Mouse (Mus musculus): ENCODE results near the gene Brpf1. TPM values are rescaled to one million over a fixed set of nuclear protein-coding genes. Genes with fewer than 3 reads are reported as not detected.

Brpf1 gene
- total RNA-seq (2021) = 32.3 and 36.7 TPM in 2 replicates
- long read RNA-seq, experiment 1, full-length matches to known transcripts = 3 of 15 reads
- long read RNA-seq, experiment 1, partial matches to known transcripts = 10 of 15 reads
- long read RNA-seq, experiment 1, other reads (novel, unspliced or antisense) = 2 of 15 reads
- long read RNA-seq, experiment 2, full-length matches to known transcripts = 1 of 14 reads
- long read RNA-seq, experiment 2, partial matches to known transcripts = 9 of 14 reads
- long read RNA-seq, experiment 2, other reads (novel, unspliced or antisense) = 4 of 14 reads

DNA sequence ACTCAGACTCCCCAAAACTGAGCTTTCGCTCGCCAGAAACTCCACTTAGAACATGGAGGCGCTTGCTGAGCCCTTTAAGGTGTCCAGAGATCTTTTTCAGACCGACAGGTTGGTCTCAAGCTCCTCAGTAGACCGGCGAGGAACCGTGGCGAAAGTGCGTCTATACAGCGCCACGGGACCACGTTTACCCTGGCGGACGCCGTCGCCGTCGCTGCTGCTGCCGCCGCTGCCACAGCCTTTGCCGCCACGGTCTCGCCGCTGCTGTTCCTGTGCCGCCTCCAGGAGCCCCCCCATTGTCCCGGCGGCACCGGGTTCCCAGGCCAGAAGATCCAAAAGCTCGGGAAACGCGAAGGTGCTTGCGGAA is at the start of gene Brpf1:
Gene Brpf1, plus strand, starts transcription at position 152 of the 364 bp plus-strand sequence.
- DNase-seq = no peak

- DNase-seq = no peak
Measured at GRCm38 (mm10) chr6:113261174-113261858, 45.6 kb upstream of the Brpf1 start.

- DNase-seq = no peak
Measured at GRCm38 (mm10) chr6:113263531-113263930, 43.4 kb upstream of the Brpf1 start.

DNA sequence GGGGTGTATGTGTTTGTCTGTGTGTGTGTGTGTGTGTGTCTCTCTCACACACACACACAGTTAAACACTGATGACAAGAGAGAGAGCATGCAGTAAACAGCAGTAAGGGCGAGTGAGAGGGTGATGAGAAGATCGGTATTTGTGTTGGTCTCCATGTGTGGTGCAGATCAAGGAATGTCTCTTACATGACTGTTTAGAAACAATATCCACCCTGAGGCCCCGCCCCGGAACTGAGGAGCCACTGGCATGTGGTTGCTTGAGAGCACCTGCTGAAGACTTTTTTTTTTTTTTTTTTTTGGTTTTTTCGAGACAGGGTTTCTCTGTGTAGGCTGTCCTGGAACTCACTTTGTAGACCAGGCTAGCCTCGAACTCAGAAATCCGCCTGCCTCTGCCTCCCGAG is 42.5 kb upstream of the Brpf1 start:
- no peak for DNase-seq

DNA sequence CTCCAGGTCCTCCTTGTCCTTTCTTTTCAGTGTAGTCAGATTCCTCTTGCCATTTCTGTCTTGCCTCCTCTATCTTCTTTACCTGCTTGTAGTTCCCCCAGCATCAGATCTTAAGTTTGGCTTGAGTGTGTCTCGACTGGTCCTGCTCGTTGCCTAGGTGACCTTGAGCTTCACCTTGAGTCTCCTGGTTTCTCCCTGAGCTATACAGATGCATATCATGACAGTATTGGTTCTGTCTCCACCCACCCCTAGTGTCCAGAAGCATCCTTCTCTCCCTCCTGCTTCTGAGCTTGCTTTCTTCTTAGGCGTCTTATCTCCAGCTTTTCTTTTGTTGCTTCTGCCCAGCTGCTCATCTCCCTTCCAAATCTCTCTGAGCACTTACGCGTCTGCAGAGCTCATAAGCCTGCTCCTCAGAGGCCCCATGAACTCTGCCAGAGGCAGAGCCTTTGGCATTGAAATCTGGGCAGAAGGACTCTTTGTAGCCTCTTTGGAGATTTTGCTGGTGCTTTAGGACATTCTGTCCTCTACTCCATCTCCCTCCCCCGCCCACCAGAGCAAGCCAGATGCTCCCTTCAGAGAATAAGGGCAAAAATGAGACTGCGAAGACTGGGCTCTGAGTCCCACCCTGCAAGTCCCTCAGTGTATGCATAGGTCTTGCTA is 39.8 kb upstream of the Brpf1 start:
- DNase-seq = peak; percentile 53

DNA sequence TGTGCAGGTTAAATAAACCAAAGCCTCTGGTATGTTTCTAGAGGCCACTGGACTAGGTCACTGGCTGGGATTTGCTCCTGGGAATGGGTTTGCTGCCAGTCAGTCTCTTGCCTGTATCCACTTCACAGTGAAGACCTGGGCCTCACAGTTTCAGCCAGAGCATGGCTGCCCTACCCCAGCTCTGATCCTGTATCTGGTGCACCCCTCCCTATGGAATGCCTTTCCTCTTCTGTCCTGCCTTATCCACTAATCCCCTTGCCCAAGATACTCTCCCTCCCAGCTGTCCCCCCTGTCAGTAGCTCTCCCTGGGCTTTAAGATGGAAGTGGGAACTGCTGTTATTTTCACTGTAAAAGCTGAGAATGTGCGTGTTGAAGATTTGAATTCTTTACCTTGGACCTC is 38.9 kb upstream of the Brpf1 start:
- no peak for DNase-seq

DNA sequence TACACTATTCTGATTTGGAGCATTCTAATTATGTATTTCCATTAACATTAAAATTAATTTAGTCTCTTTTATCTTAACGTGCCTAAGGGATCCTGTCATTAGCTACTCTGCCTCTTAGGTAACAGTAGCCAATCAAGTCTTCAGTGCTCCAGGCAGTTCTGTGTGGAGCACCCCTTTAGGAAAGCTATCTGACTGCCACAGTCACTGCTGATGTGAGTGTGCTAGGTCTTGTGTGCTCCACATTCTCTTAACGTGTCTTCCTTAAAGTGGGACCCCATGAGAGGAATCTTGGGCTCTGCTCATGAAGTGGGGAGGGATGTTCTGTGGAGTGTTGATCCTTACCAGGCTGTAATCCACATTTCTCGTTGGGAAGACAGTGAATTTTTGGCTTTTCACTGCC is 34.6 kb upstream of the Brpf1 start:
- DNase-seq = no peak

DNA sequence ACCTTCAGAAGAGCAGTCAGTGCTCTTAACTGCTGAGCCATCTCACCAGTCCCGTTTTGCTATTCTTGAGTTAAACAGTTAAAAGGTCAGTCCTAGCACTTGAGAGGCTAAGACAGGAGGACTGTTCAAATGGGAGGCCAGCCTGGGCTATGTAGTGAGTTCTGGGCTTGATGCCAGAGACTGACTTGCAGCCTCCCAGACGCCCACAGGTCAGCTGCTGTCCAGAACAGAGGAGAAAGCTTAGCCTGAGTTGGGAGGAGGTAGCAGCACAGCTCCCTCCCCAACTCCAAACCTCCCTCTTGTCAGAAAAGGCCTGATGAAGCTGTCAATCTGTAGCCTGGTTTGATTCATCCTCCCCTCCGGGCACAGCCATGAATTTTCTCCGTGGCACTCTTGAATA is 30.1 kb upstream of the Brpf1 start:
- no peak for DNase-seq

GRCm38 (mm10) chr6:113281676-113282075 is 25.3 kb upstream of the Brpf1 start:
- DNase-seq = no peak

- peak; percentile 52 for DNase-seq
Measured at GRCm38 (mm10) chr6:113282101-113282802, 24.7 kb upstream of the Brpf1 start, which contains the start of gene Cpne9. TSS of gene Cpne9 (plus strand) at chr6:113282307.

DNA sequence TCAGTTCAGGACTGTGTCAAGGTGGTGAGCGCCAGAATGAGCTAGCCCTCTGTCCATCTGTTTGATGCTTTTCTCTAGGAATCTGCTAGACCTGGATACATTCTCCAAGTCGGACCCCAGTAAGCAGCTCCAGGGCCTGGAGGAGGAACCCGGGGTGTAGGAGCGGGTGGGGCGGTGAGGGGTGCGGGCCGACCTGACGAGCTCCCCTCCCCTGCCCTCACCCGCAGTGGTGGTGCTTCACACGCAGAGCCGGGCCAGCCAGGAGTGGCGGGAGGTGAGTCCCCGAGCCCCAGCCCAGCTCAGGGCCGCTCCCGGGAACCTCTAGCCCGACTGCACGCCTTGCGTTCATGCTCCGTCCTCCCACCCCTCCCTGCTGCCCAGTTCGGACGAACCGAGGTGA is 24.0 kb upstream of the Brpf1 start:
- no peak for DNase-seq

DNA sequence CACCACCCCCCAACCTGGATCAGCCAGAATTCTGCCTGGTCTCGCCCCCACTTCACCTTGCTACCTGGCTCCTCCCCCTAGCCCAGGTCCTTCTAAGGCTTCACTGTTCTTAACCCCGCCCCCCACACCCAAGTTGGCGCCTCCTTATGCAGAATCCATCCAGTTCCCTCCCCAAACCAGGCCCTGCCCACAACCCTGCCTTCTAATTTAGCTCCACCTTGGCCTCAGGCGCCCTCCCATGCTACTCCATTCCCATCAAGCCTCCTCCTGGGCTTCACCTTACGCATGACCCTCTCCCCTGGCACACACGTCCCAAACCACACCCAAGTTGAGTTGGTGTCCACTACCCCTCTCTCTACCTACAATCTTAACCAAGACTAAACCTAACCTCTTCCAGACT is 23.4 kb upstream of the Brpf1 start:
- DNase-seq = no peak

DNA sequence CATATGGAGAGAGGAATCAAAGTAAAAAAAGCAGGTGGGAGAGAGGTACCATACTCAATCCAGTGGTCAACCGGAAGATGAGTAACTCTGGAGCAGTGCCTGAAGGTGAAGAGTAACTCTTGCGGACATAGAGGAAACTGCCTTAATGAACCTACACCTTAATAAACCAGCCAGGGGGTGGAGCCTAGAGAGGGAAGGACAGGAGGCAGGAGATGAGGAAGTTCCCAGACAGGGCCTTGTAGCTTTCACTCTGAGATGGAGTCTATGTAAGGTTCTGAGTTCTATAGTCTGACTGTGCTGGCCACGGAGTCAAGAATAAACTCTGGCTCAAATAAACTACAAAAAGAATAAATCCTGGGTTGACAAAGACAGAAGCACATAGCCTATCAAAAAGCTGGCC is 22.0 kb upstream of the Brpf1 start:
- no peak for DNase-seq

- no peak for DNase-seq
Measured at GRCm38 (mm10) chr6:113286316-113286715, 20.6 kb upstream of the Brpf1 start.

DNA sequence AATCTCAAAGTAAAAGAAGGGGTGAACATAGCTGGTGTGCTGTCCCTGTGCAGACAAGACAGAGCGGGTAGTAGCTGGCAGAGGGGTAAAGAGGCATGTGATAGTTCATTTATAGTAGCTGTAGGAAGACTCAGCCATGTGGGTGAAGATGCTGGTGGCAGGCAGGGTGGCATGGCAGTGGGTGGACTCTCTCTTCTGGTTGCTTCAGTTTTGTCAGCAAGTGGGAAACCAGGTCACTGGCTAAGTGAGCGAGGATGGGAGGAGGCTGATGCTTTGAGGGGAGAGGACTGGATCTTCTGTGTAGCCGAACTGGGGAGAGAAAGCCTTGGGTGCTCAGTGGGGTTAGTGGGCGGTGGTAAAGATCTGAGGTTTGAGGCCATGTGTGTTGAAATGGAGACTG is 19.7 kb upstream of the Brpf1 start:
- DNase-seq = no peak

DNA sequence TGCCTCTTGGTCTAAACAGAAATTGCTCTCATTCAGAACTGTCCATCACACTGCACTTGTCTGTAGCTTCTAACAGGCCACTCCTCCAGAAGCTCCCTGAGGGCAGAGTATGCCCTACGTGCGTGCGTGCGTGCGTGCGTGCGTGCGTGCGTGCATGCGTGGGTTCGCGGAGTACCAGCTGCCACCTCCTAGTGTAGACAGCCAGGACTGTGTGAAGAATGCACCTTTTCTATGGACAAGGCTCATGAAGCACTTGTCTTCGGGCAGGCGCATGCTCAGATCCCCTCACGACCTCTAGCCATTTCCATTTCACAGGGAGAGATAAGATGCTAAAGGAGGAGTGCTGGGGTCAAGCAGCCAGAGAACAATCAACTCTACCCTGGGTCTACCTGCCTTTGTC is 17.6 kb upstream of the Brpf1 start:
- no peak for DNase-seq

DNA sequence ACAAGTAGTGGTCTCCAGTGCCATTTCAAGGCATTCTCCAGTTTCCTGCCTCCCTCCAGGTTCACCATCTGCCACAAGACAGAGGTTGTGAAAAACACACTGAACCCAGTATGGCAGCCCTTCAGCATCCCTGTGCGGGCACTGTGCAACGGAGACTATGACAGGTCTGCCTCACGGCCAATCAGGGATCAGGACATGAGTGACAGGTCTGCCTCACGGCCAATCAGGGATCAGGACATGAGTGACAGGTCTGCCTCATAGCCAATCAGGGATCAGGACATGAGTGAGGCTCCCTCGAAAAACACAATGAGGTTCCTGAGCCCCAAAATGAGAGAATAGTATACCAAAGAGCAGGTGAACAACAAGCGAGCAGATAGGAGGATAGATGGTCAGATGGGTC is 16.6 kb upstream of the Brpf1 start:
- no peak for DNase-seq

- DNase-seq = no peak
Measured at GRCm38 (mm10) chr6:113292938-113293337, 14.0 kb upstream of the Brpf1 start.

GRCm38 (mm10) chr6:113296046-113296445 is 10.9 kb upstream of the Brpf1 start:
- DNase-seq = no peak

GRCm38 (mm10) chr6:113296639-113297038 is 10.3 kb upstream of the Brpf1 start:
- no peak for DNase-seq

DNA sequence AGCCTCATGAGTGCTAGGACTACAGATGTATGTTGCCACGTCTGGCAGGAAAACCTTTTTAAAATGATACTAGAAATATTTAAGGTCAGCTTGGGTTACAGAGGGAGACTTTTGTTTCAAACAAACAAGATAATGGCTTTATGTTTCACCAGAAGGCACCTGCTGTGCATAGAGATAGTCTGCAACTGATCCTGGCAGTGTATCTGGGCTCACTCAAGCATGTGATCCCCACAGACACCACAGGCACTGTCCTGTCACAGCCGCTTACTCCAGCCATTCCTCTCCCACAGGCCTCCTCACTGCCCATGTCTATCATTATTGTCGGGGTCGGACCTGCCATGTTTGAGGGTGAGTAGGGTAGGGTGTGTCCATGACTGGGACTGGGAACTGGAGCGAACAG is 5.6 kb upstream of the Brpf1 start:
- no peak for DNase-seq

- no peak for DNase-seq
Measured at GRCm38 (mm10) chr6:113302258-113302657, 4.7 kb upstream of the Brpf1 start.
